Mouse (Mus musculus) cerebellum, postnatal 25 days (tissue): Measurements from ENCODE around the gene Anxa9.
A peak's percentile ranks its signal among the peaks of the same experiment; 100 is the strongest.

ENCODE experiments used
- DNase-seq, 2 experiments: peaks; one replicate each; pipeline ENCODE4 v3.0.0; 2021; ENCODE audit warnings: mixed read lengths in 2 of 2

Anxa9 gene

GRCm38 (mm10) chr3:95282865-95283588 lies 23.9 kb downstream of the Anxa9 start:
- peak; percentile 87 to 88 for DNase-seq

GRCm38 (mm10) chr3:95282381-95282864 lies 24.6 kb downstream of the Anxa9 start:
- peak in 1 of 2 experiments; percentile 65 for DNase-seq

GRCm38 (mm10) chr3:95281216-95282126 lies 25.5 kb downstream of the Anxa9 start, which contains the start of the genes Mindy1 and Prune1:
Mindy1 (plus strand) TSS chr3:95281345.
Prune1 (minus strand) TSS chr3:95282076.
- DNase-seq, result peak; percentile 99 to 100

GRCm38 (mm10) chr3:95280747-95281146 lies 26.2 kb downstream of the Anxa9 start:
- peak; percentile 57 to 62 for DNase-seq

GRCm38 (mm10) chr3:95277149-95277551 lies 29.8 kb downstream of the Anxa9 start:
- DNase-seq, result peak in 1 of 2 experiments; percentile 49

GRCm38 (mm10) chr3:95276428-95276934 lies 30.5 kb downstream of the Anxa9 start:
- no peak for DNase-seq

GRCm38 (mm10) chr3:95275161-95275560 lies 31.8 kb downstream of the Anxa9 start:
- no peak for DNase-seq

GRCm38 (mm10) chr3:95274453-95274852 lies 32.5 kb downstream of the Anxa9 start:
- DNase-seq, result no peak

GRCm38 (mm10) chr3:95273471-95273870 lies 33.5 kb downstream of the Anxa9 start:
- peak; percentile 94 to 96 for DNase-seq

GRCm38 (mm10) chr3:95270766-95271364 lies 36.1 kb downstream of the Anxa9 start:
- DNase-seq, result peak in 1 of 2 experiments; percentile 17

- DNase-seq, result no peak
Measured at GRCm38 (mm10) chr3:95269789-95270188, 37.2 kb downstream of the Anxa9 start.

- no peak for DNase-seq
Measured at GRCm38 (mm10) chr3:95267855-95268254, 39.1 kb downstream of the Anxa9 start.

GRCm38 (mm10) chr3:95266052-95266451 lies 40.9 kb downstream of the Anxa9 start:
- peak in 1 of 2 experiments; percentile 4 for DNase-seq

- no peak for DNase-seq
Measured at GRCm38 (mm10) chr3:95264724-95265123, 42.3 kb downstream of the Anxa9 start.

- peak; percentile 67 to 80 for DNase-seq
Measured at GRCm38 (mm10) chr3:95263089-95263739, 43.8 kb downstream of the Anxa9 start.

- DNase-seq, result no peak
Measured at GRCm38 (mm10) chr3:95261975-95262374, 45.0 kb downstream of the Anxa9 start.

GRCm38 (mm10) chr3:95256931-95257330 lies 50.0 kb downstream of the Anxa9 start:
- no peak for DNase-seq

GRCm38 (mm10) chr3:95250783-95251424 lies 56.1 kb downstream of the Anxa9 start, which contains the start of gene Bnipl:
Bnipl (minus strand) TSS chr3:95251193.
- peak in 1 of 2 experiments; percentile 44 for DNase-seq

- peak; percentile 86 to 89 for DNase-seq
Measured at GRCm38 (mm10) chr3:95250361-95250760, 56.6 kb downstream of the Anxa9 start.

GRCm38 (mm10) chr3:95247660-95248336 lies 59.2 kb downstream of the Anxa9 start:
- no peak for DNase-seq
